Mouse (Mus musculus) MEL-GATA-1-ER (cell line): ENCODE data around the gene Srf.
A peak's percentile ranks its signal among the peaks of the same experiment; 100 is the strongest.
"Not testable (repeated sequence)": the region's sequence is repeated elsewhere in the genome, so short reads cannot be mapped to it uniquely, and the experiment has no call there.

Experiments
- DNase-seq: peaks from one replicate; pipeline ENCODE4 v3.0.0-alpha.2; 2012; ENCODE audit warnings: low read depth; ENCODE audit errors: extremely low read depth

The Srf gene

GRCm38 (mm10) chr17:46555673-46556583 is at the start of gene Srf:
TSS of gene Srf (minus strand) at chr17:46556175.
- DNase-seq, result peak; percentile 95

- DNase-seq, result no peak
These were observed 49.2 kb upstream of the Srf start for GRCm38 (mm10) chr17:46605126-46605525.

- no peak for DNase-seq
These were observed 47.3 kb upstream of the Srf start for GRCm38 (mm10) chr17:46603229-46603628.

GRCm38 (mm10) chr17:46602212-46602611 is 46.2 kb upstream of the Srf start:
- no peak for DNase-seq

GRCm38 (mm10) chr17:46600569-46600968 is 44.6 kb upstream of the Srf start:
- DNase-seq, result no peak

- no peak for DNase-seq
These were observed 43.0 kb upstream of the Srf start for GRCm38 (mm10) chr17:46598963-46599362.

GRCm38 (mm10) chr17:46597956-46598355 is 42.0 kb upstream of the Srf start:
- no peak for DNase-seq

- no peak for DNase-seq
These were observed 39.4 kb upstream of the Srf start for GRCm38 (mm10) chr17:46595336-46595735.

- DNase-seq, result no peak
These were observed 38.6 kb upstream of the Srf start for GRCm38 (mm10) chr17:46594606-46595005.

- DNase-seq, result no peak
These were observed 37.1 kb upstream of the Srf start for GRCm38 (mm10) chr17:46593124-46593523.

GRCm38 (mm10) chr17:46591406-46591805 is 35.4 kb upstream of the Srf start:
- DNase-seq, result no peak

- DNase-seq, result no peak
These were observed 34.5 kb upstream of the Srf start for GRCm38 (mm10) chr17:46590439-46590838.

GRCm38 (mm10) chr17:46589635-46590314 is 33.8 kb upstream of the Srf start:
- DNase-seq, result no peak

- DNase-seq, result no peak
These were observed 32.9 kb upstream of the Srf start for GRCm38 (mm10) chr17:46588913-46589312.

- DNase-seq, result peak; percentile 83
These were observed 32.2 kb upstream of the Srf start for GRCm38 (mm10) chr17:46588173-46588572.

GRCm38 (mm10) chr17:46586327-46586726 is 30.4 kb upstream of the Srf start:
- DNase-seq, result no peak

- DNase-seq, result no peak
These were observed 22.7 kb upstream of the Srf start for GRCm38 (mm10) chr17:46578650-46579049.

- DNase-seq, result no peak
These were observed 20.1 kb upstream of the Srf start for GRCm38 (mm10) chr17:46576070-46576469.

GRCm38 (mm10) chr17:46574535-46574934 is 18.6 kb upstream of the Srf start:
- no peak for DNase-seq

GRCm38 (mm10) chr17:46571005-46571404 is 15.0 kb upstream of the Srf start:
- no peak for DNase-seq

- no peak for DNase-seq
These were observed 3.2 kb upstream of the Srf start for GRCm38 (mm10) chr17:46559146-46559545.

GRCm38 (mm10) chr17:46558151-46558550 is 2.2 kb upstream of the Srf start:
- no peak for DNase-seq

- not testable (repeated sequence) for DNase-seq
These were observed 1.3 kb upstream of the Srf start for GRCm38 (mm10) chr17:46557321-46557720.
